Comparison of ENCODE assay signal across 10 mouse cellular contexts in genomic region chr4:138793276-138793675, GRCm38 (mm10). TPM values are rescaled to one million over a fixed set of nuclear protein-coding genes. Genes with fewer than 3 reads are reported as not detected.
DNase-seq lines count a peak whose midpoint lies in the region; ATAC-seq lines count a peak whose summit lies in the region.
"Had no signal": no experiment of that assay in that cellular context is flagged by ENCODE, and none has a peak within 500 bp of the region (broad histone marks: within the 10 kb centered on the region; RNA-seq: fewer than 3 reads in every experiment).

No protein-coding gene starts in this region.

- peaks cover 20% of the 10 kb centered on the region; the same call in 1 of the 2 replicates for H3K27me3 ChIP-seq in heart, embryonic 12.5 days (replicated peaks)
- H3K27me3 ChIP-seq: Patski had no signal

- no peaks in the 10 kb centered on the region for H3K36me3 ChIP-seq in heart, embryonic 12.5 days

- H3K9ac ChIP-seq in heart, embryonic 12.5 days = no peak overlapping the region

- peak; percentile 27 to 39 for DNase-seq in heart, adult 18-20 months
- DNase-seq in 416B (ENCODE audit: low read depth) = peak; percentile 60
- DNase-seq in cerebellum, adult 11-12 months = peak; percentile 9
- DNase-seq in frontal cortex, postnatal 25 days (ENCODE audit: low spot score in 2 of 2) = peak; percentile 63 to 64
- DNase-seq in layer of hippocampus, postnatal 36 days = peak; percentile 35 to 66
- peak; percentile 68 to 70 for DNase-seq in right cerebral cortex, adult 2 months (ENCODE audit: low spot score in 2 of 2)
- no peak for DNase-seq in natural killer cell, adult 2 months (ENCODE audit: low spot score in 2 of 2)

- no peaks in the 10 kb centered on the region for H3K4me1 ChIP-seq in heart, embryonic 12.5 days (replicated peaks)

- H3K9me3 ChIP-seq in heart, embryonic 12.5 days (replicated peaks) = 0 out of 2 replicates have a peak, but pooled peaks cover 5% of the 10 kb centered on the region

- H3K4me3 ChIP-seq in heart, embryonic 12.5 days = no peak overlapping the region

- no peak overlapping the region for H3K4me2 ChIP-seq in heart, embryonic 12.5 days

- 65% methylated on average over 2 of the region's 2 CpGs for WGBS in heart, embryonic 12.5 days

- H3K27ac ChIP-seq in heart, embryonic 12.5 days (ENCODE audit: poor library complexity, severe bottlenecking) = no peak overlapping the region

- no peak for ATAC-seq in heart, embryonic 12.5 days (ENCODE audit: insufficient number of reproducible peaks, low FRiP score)
- ATAC-seq: Patski had no signal

RNA-seq across cellular contexts. Expression of gene Pla2g2d, which starts 17.7 kb away (rescaled TPM):
- 1 to 10 TPM; 1.2 to 6.4 TPM for total RNA-seq in heart, adult 18-20 months (2021)
- polyA plus RNA-seq in heart, embryonic 12.5 days (2016; fragmentation: Nextera tagmentation; extraction: Ambion mirVana) = not detected in 2 replicates
- total RNA-seq in layer of hippocampus, postnatal 36 days (2021) = under 1 TPM; 0.23 to 0.40 TPM
- total RNA-seq: hematopoietic stem cell, adult 5-6 weeks had no signal

RNA-seq across cellular contexts. Expression of gene Pla2g2f, which starts 35.9 kb away (rescaled TPM):
- total RNA-seq in heart, adult 18-20 months (2021) = under 1 TPM; 0.28 to 0.37 TPM
- polyA plus RNA-seq in heart, embryonic 12.5 days (2016; fragmentation: Nextera tagmentation; extraction: Ambion mirVana) = not detected in 2 replicates
- total RNA-seq in layer of hippocampus, postnatal 36 days (2021) = 1 to 10 TPM; 1.2 to 1.9 TPM
- total RNA-seq: hematopoietic stem cell, adult 5-6 weeks had no signal
- polyA plus RNA-seq: Patski had no signal

RNA-seq across cellular contexts. Expression of gene Ubxn10, which starts 56.3 kb away (rescaled TPM):
- total RNA-seq in heart, adult 18-20 months (2021) = 1 to 10 TPM; 1.9 to 2.7 TPM
- 0.95 and 1.3 TPM in 2 replicates for polyA plus RNA-seq in heart, embryonic 12.5 days (2016; fragmentation: Nextera tagmentation; extraction: Ambion mirVana)
- 1 to 10 TPM in 1 of 2 experiments, under 1 TPM in 1; 0.80 to 1.2 TPM for total RNA-seq in layer of hippocampus, postnatal 36 days (2021)
- total RNA-seq: hematopoietic stem cell, adult 5-6 weeks had no signal
- polyA plus RNA-seq: Patski had no signal

Comparison
In these comparisons a context has a peak if more than half of its experiments do, and no peak if none do; other contexts are left out.
1. DNase-seq: peak in heart, adult 18-20 months (2 of 2), 416B (single experiment), cerebellum, adult 11-12 months (single experiment), frontal cortex, postnatal 25 days (2 of 2), layer of hippocampus, postnatal 36 days (2 of 2) and right cerebral cortex, adult 2 months (2 of 2); none in natural killer cell, adult 2 months (0 of 2).